Mouse (Mus musculus) kidney, postnatal 0 days (tissue): ENCODE measurements around the gene Ccdc187. TPM values are rescaled to one million over a fixed set of nuclear protein-coding genes. Genes with fewer than 3 reads are reported as not detected.

Experiments used
- ATAC-seq: fragments of 200-750 bp; cut with Nextera tagmentation; replicated peaks from 2 replicates; pipeline ENCODE4 v1.8.0; 2017; ENCODE audit warnings: low read depth, moderate number of reproducible peaks, moderate TSS enrichment, moderate library complexity; ENCODE audit not compliant: low FRiP score
- DNase-seq: peaks from one replicate; pipeline ENCODE4 v3.0.0-alpha.2; 2016; ENCODE audit warnings: low spot score
- H3K27ac ChIP-seq: fragments of 300-500 bp; sonication (generic); 2 replicates; pipeline ENCODE4 v1.5.1; 2014; ENCODE audit warnings: mild to moderate bottlenecking
- H3K27me3 ChIP-seq: fragments of 300-500 bp; sonication (generic); 2 replicates; pipeline ENCODE4 v1.6.1; 2014; ENCODE audit warnings: low read length, mixed read lengths; ENCODE audit not compliant: insufficient read depth
- H3K36me3 ChIP-seq: fragments of 300-500 bp; sonication (generic); 2 replicates; pipeline ENCODE4 v1.6.1; 2014; ENCODE audit warnings: low read length, mixed read lengths; ENCODE audit not compliant: insufficient read depth
- H3K4me1 ChIP-seq: fragments of 300-500 bp; sonication (generic); replicated peaks from 2 replicates; pipeline ENCODE4 v1.6.1; 2014; ENCODE audit warnings: antibody characterized with exemption, low read length, mixed read lengths; ENCODE audit not compliant: insufficient read depth
- H3K4me2 ChIP-seq: fragments of 300-500 bp; sonication (generic); 2 replicates; pipeline ENCODE4 v1.6.1; 2014; ENCODE audit warnings: mild to moderate bottlenecking, low read length, moderate library complexity, mixed read lengths
- H3K4me3 ChIP-seq: fragments of 300-500 bp; sonication (generic); replicated peaks from 2 replicates; pipeline ENCODE4 v1.5.1; 2014; ENCODE audit warnings: low read depth, low read length
- H3K9ac ChIP-seq: fragments of 300-500 bp; sonication (generic); 2 replicates; pipeline ENCODE4 v1.6.1; 2014; ENCODE audit warnings: low read depth, low read length
- H3K9me3 ChIP-seq: fragments of 300-500 bp; sonication (generic); replicated peaks from 2 replicates; pipeline ENCODE4 v1.6.1; 2016; ENCODE audit warnings: low read length, inconsistent platforms, mixed read lengths
- CTCF ChIP-seq: IDR thresholded peaks from 2 replicates; pipeline ENCODE4 v1.5.1; 2016; ENCODE audit warnings: antibody characterized with exemption, low read depth, mild to moderate bottlenecking, moderate library complexity
- WGBS: fragments of 180-500 bp; shearing (Covaris S2); extraction: QIAGEN DNeasy Blood & Tissue Kit; methylation state at CpG from one replicate; pipeline ENCODE4 v1.1.7; 2014; 5-methylcytosine and 5-hydroxymethylcytosine counted together
- polyA plus RNA-seq: library from polyadenylated mRNA; unstranded; fragments of >200 nt; fragmentation: Nextera tagmentation; extraction: Ambion mirVana; gene quantifications from 2 replicates; pipeline ENCODE4 v1.2.1, GENCODE M21; 2015

Gene Ccdc187
- polyA plus RNA-seq, 1 experiment from 2014 or later = not detected

GRCm38 (mm10) chr2:26338302-26339203 is 44.2 kb upstream of the Ccdc187 start:
- DNase-seq = no peak
- no peaks in the 10 kb centered on the region for H3K9me3 ChIP-seq
- no peak overlapping the region for H3K9ac ChIP-seq
- no peak overlapping the region for H3K27ac ChIP-seq
- H3K4me2 ChIP-seq = no peak overlapping the region
- no peaks in the 10 kb centered on the region for H3K27me3 ChIP-seq
- H3K36me3 ChIP-seq = peaks cover 17% of the 10 kb centered on the region; the same call in 1 of the 2 replicates
- H3K4me3 ChIP-seq = no peak overlapping the region
- TF ChIP-seq CTCF = no peak
- ATAC-seq = no peak
- H3K4me1 ChIP-seq = peaks cover 18% of the 10 kb centered on the region; the same call in 1 of the 2 replicates
- 87% methylated on average over 8 of the region's 13 CpGs for WGBS

- H3K27ac ChIP-seq = peak overlapping the region; percentile 22; the same call in 1 of the 2 replicates
- no peak overlapping the region for H3K4me3 ChIP-seq
- no peak overlapping the region for H3K9ac ChIP-seq
- H3K9me3 ChIP-seq = no peaks in the 10 kb centered on the region
- H3K36me3 ChIP-seq = peaks cover 37% of the 10 kb centered on the region
- no peak for TF ChIP-seq CTCF
- no peaks in the 10 kb centered on the region for H3K4me1 ChIP-seq
- H3K27me3 ChIP-seq = no peaks in the 10 kb centered on the region
- no peak overlapping the region for H3K4me2 ChIP-seq
- ATAC-seq (no peak), DNase-seq (no peak)
- WGBS = 65% methylated on average over 6 of the region's 6 CpGs
Measured at GRCm38 (mm10) chr2:26330702-26331101, 36.3 kb upstream of the Ccdc187 start.

- no peak for DNase-seq
- H3K9ac ChIP-seq = no peak overlapping the region
- peaks cover 41% of the 10 kb centered on the region for H3K36me3 ChIP-seq
- no peaks in the 10 kb centered on the region for H3K9me3 ChIP-seq
- H3K4me1 ChIP-seq = no peaks in the 10 kb centered on the region
- peak overlapping the region; percentile 22; the same call in 1 of the 2 replicates for H3K27ac ChIP-seq
- peak; percentile 27 for ATAC-seq
- TF ChIP-seq CTCF = no peak
- no peak overlapping the region for H3K4me2 ChIP-seq
- no peak overlapping the region for H3K4me3 ChIP-seq
- no peaks in the 10 kb centered on the region for H3K27me3 ChIP-seq
- 70% methylated on average over 4 of the region's 4 CpGs for WGBS
Measured at GRCm38 (mm10) chr2:26330056-26330468, 35.7 kb upstream of the Ccdc187 start.

GRCm38 (mm10) chr2:26329402-26329801 is 35.0 kb upstream of the Ccdc187 start:
- no peak for ATAC-seq
- 0 out of 2 replicates have a peak overlapping the region, but pooled peaks have one; percentile 22 for H3K27ac ChIP-seq
- WGBS = 60% methylated on average over 8 of the region's 8 CpGs

GRCm38 (mm10) chr2:26327852-26328251 is 33.5 kb upstream of the Ccdc187 start:
- no peak overlapping the region for H3K27ac ChIP-seq
- no peaks in the 10 kb centered on the region for H3K9me3 ChIP-seq
- WGBS = 93% methylated on average over 4 of the region's 4 CpGs
- TF ChIP-seq CTCF = no peak
- DNase-seq = peak; percentile 38
- no peaks in the 10 kb centered on the region for H3K4me1 ChIP-seq
- H3K36me3 ChIP-seq = peaks cover 63% of the 10 kb centered on the region
- ATAC-seq = no peak
- H3K9ac ChIP-seq = no peak overlapping the region
- H3K27me3 ChIP-seq = no peaks in the 10 kb centered on the region
- no peak overlapping the region for H3K4me2 ChIP-seq
- no peak overlapping the region for H3K4me3 ChIP-seq

More at GRCm38 (mm10) chr2:26329402-26329801, 35.0 kb upstream of the Ccdc187 start:
- no peak overlapping the region for H3K9ac ChIP-seq
- H3K4me3 ChIP-seq = no peak overlapping the region
- H3K36me3 ChIP-seq = peaks cover 48% of the 10 kb centered on the region
- H3K4me1 ChIP-seq = no peaks in the 10 kb centered on the region
- no peak for TF ChIP-seq CTCF
- no peaks in the 10 kb centered on the region for H3K9me3 ChIP-seq
- H3K4me2 ChIP-seq = no peak overlapping the region
- no peaks in the 10 kb centered on the region for H3K27me3 ChIP-seq
- DNase-seq = no peak

GRCm38 (mm10) chr2:26325386-26326181 is 31.2 kb upstream of the Ccdc187 start:
- no peak overlapping the region for H3K4me2 ChIP-seq
- peak; percentile 81 for ATAC-seq
- WGBS = 68% methylated on average over 15 of the region's 15 CpGs

More at GRCm38 (mm10) chr2:26325386-26326181, 31.2 kb upstream of the Ccdc187 start:
- Histone ChIP-seq H3K27me3 (no peaks in the 10 kb centered on the region), H3K27ac (no peak overlapping the region), H3K9ac (no peak overlapping the region), H3K4me3 (no peak overlapping the region), H3K36me3 (peaks cover 52% of the 10 kb centered on the region), H3K4me1 (no peaks in the 10 kb centered on the region), H3K9me3 (no peaks in the 10 kb centered on the region)
- DNase-seq = peak; percentile 88
- peak; percentile 93 for TF ChIP-seq CTCF
